Mouse (Mus musculus): ENCODE data around the gene Cachd1.

Gene Cachd1

GRCm38 (mm10) chr4:100922816-100923554, 146.5 kb downstream of the Cachd1 start:
- in situ Hi-C loops (cut with MseI, MboI) = no loop called here

DNA sequence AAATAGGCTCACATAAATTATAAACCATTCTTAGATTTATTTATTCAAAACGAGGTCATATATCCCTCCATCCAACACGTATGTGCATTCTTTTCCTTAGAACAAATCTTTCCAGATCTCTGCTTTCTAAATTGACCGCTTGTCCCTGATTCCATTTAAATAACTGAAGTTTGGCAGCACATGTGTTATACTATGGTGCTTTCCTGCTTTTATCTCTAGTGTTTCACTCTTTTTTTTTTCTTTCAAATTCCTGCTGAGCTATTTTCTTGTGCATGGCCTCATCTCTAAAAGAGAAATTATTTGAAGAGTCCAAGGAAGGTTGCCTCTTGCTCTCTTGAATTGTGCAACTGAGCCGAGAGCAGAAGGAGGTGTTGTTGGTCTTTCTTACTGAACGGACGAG, 147.1 kb downstream of the Cachd1 start:
- in situ Hi-C loops (cut with MseI, MboI) = no loop called here

DNA sequence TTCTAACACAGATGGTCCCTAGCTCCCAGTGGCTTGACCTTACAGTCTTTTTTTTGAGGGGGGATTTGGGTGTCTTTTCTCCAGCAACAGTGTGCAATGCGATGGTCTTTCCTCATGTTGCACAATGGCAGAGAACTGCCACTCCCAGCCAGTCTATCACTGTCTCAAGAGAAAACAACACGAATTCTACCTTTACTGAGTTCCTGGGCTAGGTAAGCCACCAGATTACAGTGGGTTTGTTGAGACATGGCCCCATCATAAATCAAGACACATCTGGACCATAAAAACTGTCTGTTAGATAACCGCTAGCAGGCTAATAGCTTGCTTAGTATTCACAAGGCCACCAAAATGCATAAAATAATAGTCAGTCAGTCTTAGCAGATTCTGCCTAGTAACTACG, 147.8 kb downstream of the Cachd1 start:
- in situ Hi-C loops (cut with MseI, MboI) = no loop called here

DNA sequence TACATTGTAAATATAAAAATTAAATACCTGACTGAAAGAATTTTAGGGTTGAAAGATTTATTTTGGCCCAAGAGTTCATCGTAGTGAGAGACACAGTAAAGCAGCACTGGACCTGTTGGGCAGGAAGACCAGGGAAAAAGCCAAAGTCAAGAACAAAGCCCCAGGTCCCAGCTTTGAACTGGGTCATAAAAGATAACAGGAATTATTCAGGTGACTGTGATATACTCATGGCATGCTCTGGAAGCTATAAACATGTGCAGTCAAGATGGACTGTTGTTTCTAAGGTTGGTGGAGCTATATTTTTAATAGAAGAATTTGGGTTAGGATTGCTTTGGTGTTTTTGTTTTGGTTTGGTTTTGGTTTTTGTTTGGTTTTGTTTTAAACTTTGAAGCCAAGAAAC, 148.7 kb downstream of the Cachd1 start:
- in situ Hi-C loops (cut with MseI, MboI) = no loop called here

- in situ Hi-C loops (cut with MseI, MboI) = no loop called here
These were observed 150.1 kb downstream of the Cachd1 start for GRCm38 (mm10) chr4:100926608-100927007.

DNA sequence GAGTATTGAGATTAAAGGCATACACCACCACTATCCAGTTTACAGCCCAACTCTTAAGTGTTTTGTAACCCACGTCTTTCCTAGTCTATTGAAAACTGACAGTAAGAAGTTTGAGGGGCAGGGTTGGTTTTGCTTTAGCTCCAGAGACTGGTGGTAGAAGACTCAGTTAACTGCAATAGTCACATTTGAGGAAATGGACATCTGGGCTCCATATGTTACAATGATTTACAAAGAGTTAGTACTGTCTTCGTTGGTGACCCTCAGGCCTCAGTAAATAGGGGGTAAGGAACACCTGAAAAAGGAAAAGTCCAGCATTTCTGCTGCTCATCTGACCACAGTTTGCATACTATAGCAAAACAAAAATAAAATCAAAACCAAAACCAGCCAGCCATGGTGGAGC, 150.6 kb downstream of the Cachd1 start:
- in situ Hi-C loops (cut with MseI, MboI) = no loop called here

- in situ Hi-C loops (cut with MseI, MboI) = no loop called here
These were observed 167.2 kb downstream of the Cachd1 start for GRCm38 (mm10) chr4:100943689-100944088.

GRCm38 (mm10) chr4:100944276-100944675, 167.8 kb downstream of the Cachd1 start:
- in situ Hi-C loops (cut with MseI, MboI) = no loop called here

GRCm38 (mm10) chr4:100945171-100945899, 168.9 kb downstream of the Cachd1 start:
- in situ Hi-C loops (cut with MseI, MboI) = no loop called here

- in situ Hi-C loops (cut with MseI, MboI) = no loop called here
These were observed 172.3 kb downstream of the Cachd1 start for GRCm38 (mm10) chr4:100948494-100949425.

- in situ Hi-C loops (cut with MseI, MboI) = no loop called here
These were observed 173.8 kb downstream of the Cachd1 start for GRCm38 (mm10) chr4:100950316-100950715.

DNA sequence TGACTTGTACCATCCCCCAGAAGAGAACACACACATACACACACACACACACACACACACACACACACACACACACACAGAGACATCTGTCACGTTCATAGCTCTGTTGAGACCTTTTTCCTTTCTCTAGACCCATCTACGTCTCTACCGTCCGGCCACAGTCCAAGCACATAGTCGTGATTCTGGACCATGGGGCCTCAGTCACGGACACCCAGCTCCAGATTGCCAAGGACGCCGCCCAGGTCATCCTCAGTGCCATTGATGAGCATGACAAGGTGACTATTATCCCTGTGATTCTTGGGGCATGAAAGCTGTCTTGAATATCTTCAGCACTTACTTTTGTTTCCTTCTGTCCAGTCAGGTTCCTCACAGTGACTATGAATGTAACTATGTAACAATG, 175.4 kb downstream of the Cachd1 start:
- in situ Hi-C loops (cut with MseI, MboI) = no loop called here

GRCm38 (mm10) chr4:100963341-100963740, 186.9 kb downstream of the Cachd1 start:
- in situ Hi-C loops (cut with MseI, MboI) = no loop called here

DNA sequence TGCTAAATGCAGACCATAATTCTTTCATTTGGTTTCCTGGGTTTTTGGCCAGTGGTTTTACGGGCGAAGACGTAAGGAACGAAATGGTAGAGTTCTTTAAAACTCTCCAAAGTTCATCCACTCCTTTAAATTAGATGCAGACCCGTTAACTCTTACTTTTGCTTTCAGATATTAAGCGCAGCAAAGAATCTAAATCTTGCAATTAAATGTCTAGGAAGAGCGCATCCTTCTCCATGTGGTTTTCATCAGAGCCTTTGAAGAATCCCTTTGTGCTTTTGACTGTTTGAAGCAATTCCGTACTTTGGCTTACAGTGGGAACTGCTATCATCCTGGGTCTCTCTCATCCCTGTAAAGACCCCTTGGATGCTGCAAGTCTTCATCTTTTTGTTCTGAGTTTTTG, 187.3 kb downstream of the Cachd1 start:
- in situ Hi-C loops (cut with MseI, MboI) = no loop called here

GRCm38 (mm10) chr4:100967703-100968392, 191.4 kb downstream of the Cachd1 start:
- in situ Hi-C loops (cut with MseI, MboI) = no loop called here

DNA sequence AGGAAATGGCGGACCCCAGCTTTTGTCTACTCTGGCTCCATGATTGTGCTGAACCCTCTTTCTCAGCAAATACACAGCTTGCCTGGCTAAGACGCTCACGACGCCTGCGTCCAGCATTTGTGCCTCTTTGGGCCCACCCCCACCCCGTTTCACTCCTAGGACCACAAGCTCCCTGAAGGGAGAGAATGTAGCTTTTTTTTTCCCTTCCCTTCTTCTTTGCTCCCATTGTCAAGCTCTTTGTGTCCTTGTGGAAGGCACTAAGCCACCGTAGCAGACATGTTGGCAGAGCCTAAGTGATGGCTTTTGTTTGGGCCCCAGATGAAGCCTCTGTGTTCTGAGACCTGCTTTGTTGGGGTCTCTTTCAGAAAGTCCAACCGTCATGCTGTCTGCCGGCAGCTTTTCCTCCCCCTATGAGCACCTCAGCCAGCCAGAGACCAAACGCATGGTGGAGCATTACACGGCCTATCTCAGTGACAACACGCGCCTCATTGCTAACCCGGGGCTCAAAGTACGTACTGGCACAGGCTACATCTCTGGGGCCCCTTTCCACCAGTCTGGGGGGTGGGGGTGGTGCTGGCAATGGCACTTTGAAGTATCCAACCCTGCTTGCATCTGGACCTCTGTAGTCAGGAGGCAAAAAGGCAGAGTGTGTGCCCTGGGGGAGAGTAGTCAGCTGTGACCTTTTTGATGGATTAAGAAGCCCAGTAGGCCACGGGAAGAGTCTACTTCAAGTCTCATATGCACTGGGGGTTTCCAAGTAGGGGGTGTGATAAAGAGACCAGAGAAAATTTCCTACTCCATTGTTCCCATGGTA, 197.4 kb downstream of the Cachd1 start:
- in situ Hi-C loops (cut with MseI, MboI) = no loop called here

- in situ Hi-C loops (cut with MseI, MboI) = no loop called here
These were observed 198.1 kb downstream of the Cachd1 start for GRCm38 (mm10) chr4:100974455-100975035.

- in situ Hi-C loops (cut with MseI, MboI) = no loop called here
These were observed 201.0 kb downstream of the Cachd1 start for GRCm38 (mm10) chr4:100977522-100977921.

DNA sequence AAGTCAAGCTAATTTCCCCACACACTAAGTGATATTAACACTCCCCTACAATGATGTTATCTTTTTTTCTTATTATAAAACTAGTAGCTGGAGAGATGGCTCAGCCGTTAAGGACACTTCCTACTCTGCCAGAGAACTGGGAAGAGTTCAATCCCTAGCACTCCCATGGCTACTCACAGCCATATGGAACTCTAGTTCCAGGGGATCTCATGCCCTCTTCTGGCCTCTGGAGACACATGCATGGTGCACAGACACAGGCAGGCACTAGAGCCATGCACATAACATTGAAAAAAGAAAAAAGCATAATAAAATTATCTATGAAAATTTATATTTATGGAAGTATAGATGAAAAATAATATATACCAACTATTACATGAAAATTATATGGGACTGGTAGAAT, 210.7 kb downstream of the Cachd1 start:
- in situ Hi-C loops (cut with MseI, MboI) = loop anchor here (10.0 kb wide), 2 partner anchors 262 to 402 kb away; no protein-coding TSS in a partner anchor

DNA sequence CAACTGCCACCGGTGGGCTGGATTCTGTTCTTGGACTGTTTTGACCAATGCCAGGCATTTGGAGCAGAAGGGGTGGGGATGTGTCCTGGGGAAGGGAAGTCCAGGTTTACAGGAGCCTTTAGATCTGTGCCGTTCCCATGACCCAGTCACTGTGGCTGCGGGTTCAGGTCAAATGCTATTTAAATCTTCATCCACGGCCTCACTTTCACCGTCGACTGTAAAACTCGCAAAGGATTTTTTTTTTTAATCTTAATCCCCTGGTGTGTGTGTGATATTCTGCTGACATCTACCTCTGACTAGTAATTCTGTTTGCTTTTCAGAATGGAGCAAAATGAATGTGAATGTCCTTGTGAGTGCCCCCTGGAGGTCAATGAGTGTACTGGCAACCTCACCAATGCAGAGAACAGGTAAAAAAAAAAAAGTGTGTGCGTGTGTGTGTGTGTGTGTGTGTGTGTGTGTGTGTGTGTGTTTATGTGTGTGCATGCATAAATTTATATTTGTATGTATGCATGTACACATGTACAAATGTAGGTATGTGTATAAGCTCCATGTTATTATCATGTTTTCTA, 211.8 kb downstream of the Cachd1 start:
- in situ Hi-C loops (cut with MseI, MboI) = loop anchor here (10.0 kb wide), 2 partner anchors 264 to 404 kb away; no protein-coding TSS in a partner anchor
